Mouse (Mus musculus) stomach, embryonic 15.5 days (tissue): ENCODE measurements at regions not wholly inside any gene's neighbourhood (a gene's known extent, or its start where the extent isn't known, plus 50 kb on each side); places are given as distances from the start of the nearest gene placed in this dataset.

ENCODE experiments used
- ATAC-seq: fragments of 200-750 bp; cut with Nextera tagmentation; 2 replicates; pipeline ENCODE4 v1.8.0; 2017; ENCODE audit warnings: low read depth, moderate number of reproducible peaks, moderate TSS enrichment; ENCODE audit not compliant: insufficient read depth, low FRiP score
- H3K27ac ChIP-seq: fragments of 300-500 bp; sonication (generic); 2 replicates; pipeline ENCODE4 v1.5.1; 2015; ENCODE audit warnings: mild to moderate bottlenecking, inconsistent platforms
- H3K27me3 ChIP-seq: fragments of 300-500 bp; sonication (generic); replicated peaks from 2 replicates; pipeline ENCODE4 v1.6.1; 2015; ENCODE audit warnings: inconsistent platforms
- H3K36me3 ChIP-seq: fragments of 300-500 bp; sonication (generic); 2 replicates; pipeline ENCODE4 v1.6.1; 2015; ENCODE audit warnings: inconsistent platforms
- H3K4me1 ChIP-seq: fragments of 300-500 bp; sonication (generic); 2 replicates; pipeline ENCODE4 v1.6.1; 2015; ENCODE audit warnings: inconsistent platforms
- H3K4me2 ChIP-seq: fragments of 300-500 bp; sonication (generic); 2 replicates; pipeline ENCODE4 v1.6.1; 2015; ENCODE audit warnings: mild to moderate bottlenecking, inconsistent platforms
- H3K4me3 ChIP-seq: fragments of 300-500 bp; sonication (generic); replicated peaks from 2 replicates; pipeline ENCODE4 v1.5.1; 2015; ENCODE audit warnings: inconsistent platforms
- H3K9ac ChIP-seq: fragments of 300-500 bp; sonication (generic); 2 replicates; pipeline ENCODE4 v1.6.1; 2015; ENCODE audit warnings: inconsistent platforms
- H3K9me3 ChIP-seq: fragments of 300-500 bp; sonication (generic); 2 replicates; pipeline ENCODE4 v1.6.1; 2016; ENCODE audit warnings: inconsistent platforms
- WGBS: fragments of 180-500 bp; shearing (Covaris S2); methylation state at CpG from one replicate; pipeline ENCODE4 v1.1.7; 2015; 5-methylcytosine and 5-hydroxymethylcytosine counted together

- no peak overlapping the region for H3K9ac ChIP-seq
- H3K4me2 ChIP-seq, result no peak overlapping the region
- H3K36me3 ChIP-seq, result no peaks in the 10 kb centered on the region
- no peaks in the 10 kb centered on the region for H3K9me3 ChIP-seq
- no peak overlapping the region for H3K4me3 ChIP-seq
- no peaks in the 10 kb centered on the region for H3K27me3 ChIP-seq
- no peaks in the 10 kb centered on the region for H3K4me1 ChIP-seq
- 64% methylated on average over 10 of the region's 10 CpGs for WGBS
- no peak for ATAC-seq
- no peak overlapping the region for H3K27ac ChIP-seq
These were observed 205.3 kb downstream of the Snx10 start for GRCm38 (mm10) chr6:51728816-51729562.

- Histone ChIP-seq H3K4me1 (no peaks in the 10 kb centered on the region), H3K27me3 (no peaks in the 10 kb centered on the region), H3K4me2 (no peak overlapping the region), H3K9me3 (no peaks in the 10 kb centered on the region), H3K27ac (no peak overlapping the region), H3K9ac (no peak overlapping the region), H3K4me3 (no peak overlapping the region), H3K36me3 (no peaks in the 10 kb centered on the region)
- ATAC-seq, result no peak
- WGBS, result 68% methylated on average over 17 of the region's 17 CpGs
These were observed 207.1 kb downstream of the Snx10 start for GRCm38 (mm10) chr6:51730564-51731351.

DNA sequence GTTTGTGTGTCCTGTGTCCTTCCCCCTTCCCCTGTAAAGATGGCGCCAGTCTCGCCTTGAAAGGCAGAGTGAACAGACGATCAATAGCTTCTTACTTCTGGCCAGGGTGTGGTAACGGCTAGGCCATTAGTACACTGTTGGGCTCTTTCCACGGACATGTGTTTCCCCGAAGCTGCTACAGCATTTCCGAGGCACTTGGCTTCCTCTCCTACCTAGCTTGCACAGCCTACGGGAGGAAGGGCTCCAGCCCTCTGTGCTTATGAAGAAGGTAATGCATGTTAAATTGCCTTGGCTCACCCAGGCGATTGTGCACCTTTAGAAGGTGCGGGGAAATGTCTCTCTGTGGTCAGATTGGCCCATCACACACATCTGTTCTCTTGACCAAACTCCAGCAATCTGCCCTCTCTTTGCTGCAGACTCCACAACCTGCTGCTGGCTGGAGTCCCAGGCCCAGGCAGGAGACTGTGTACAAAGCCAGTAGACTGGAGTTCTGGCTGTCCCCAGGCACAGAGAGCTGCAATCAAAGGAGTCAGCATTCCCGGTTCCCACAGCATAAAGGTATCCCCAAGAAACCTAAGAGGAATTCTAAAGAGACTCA lies 208.7 kb downstream of the Snx10 start:
- no peak overlapping the region for H3K4me2 ChIP-seq
- 71% methylated on average over 11 of the region's 11 CpGs for WGBS
- no peak for ATAC-seq

DNA sequence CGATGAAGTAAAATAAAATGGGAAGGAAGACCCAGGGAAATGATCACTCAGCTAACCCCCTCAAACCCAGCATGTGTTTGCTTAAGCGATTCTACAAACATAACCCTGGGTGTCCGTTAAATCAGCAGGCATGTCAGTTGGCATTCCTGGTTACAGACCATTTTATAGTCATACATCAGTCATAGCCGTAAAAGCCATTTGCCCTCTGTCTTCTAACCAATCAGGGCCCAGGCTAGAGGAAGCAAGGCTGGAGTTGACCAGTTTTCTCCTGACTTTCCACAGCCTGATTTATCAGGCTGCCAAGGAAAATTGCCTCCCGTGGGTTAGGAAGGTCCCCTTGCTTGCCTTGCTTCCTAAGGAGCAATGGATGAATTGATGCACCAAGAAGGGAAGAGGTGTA lies 212.3 kb downstream of the Snx10 start:
- no peak overlapping the region for H3K27ac ChIP-seq
- ATAC-seq, result no peak
- no peaks in the 10 kb centered on the region for H3K27me3 ChIP-seq
- no peak overlapping the region for H3K4me3 ChIP-seq
- no peak overlapping the region for H3K9ac ChIP-seq
- no peaks in the 10 kb centered on the region for H3K4me1 ChIP-seq
- 71% methylated on average over 5 of the region's 5 CpGs for WGBS
- no peaks in the 10 kb centered on the region for H3K9me3 ChIP-seq
- H3K4me2 ChIP-seq, result no peak overlapping the region
- H3K36me3 ChIP-seq, result no peaks in the 10 kb centered on the region

More for the DNA sequence above, 208.7 kb downstream of the Snx10 start:
- no peaks in the 10 kb centered on the region for H3K9me3 ChIP-seq
- no peaks in the 10 kb centered on the region for H3K36me3 ChIP-seq
- no peak overlapping the region for H3K27ac ChIP-seq
- no peak overlapping the region for H3K4me3 ChIP-seq
- H3K4me1 ChIP-seq, result no peaks in the 10 kb centered on the region
- H3K27me3 ChIP-seq, result no peaks in the 10 kb centered on the region
- H3K9ac ChIP-seq, result no peak overlapping the region

- H3K9me3 ChIP-seq, result no peaks in the 10 kb centered on the region
- H3K27me3 ChIP-seq, result no peaks in the 10 kb centered on the region
These were observed 219.5 kb downstream of the Snx10 start for GRCm38 (mm10) chr6:51743105-51743660.

GRCm38 (mm10) chr6:51744607-51745006 lies 220.9 kb downstream of the Snx10 start:
- Histone ChIP-seq H3K9me3 (no peaks in the 10 kb centered on the region), H3K27me3 (no peaks in the 10 kb centered on the region), H3K9ac (no peak overlapping the region), H3K4me2 (no peak overlapping the region), H3K4me3 (no peak overlapping the region), H3K27ac (no peak overlapping the region), H3K4me1 (no peaks in the 10 kb centered on the region), H3K36me3 (no peaks in the 10 kb centered on the region)
- ATAC-seq, result no peak
- 75% methylated on average over 2 of the region's 2 CpGs for WGBS

More at GRCm38 (mm10) chr6:51743105-51743660, 219.5 kb downstream of the Snx10 start:
- Histone ChIP-seq H3K4me3 (no peak overlapping the region), H3K4me2 (no peak overlapping the region), H3K36me3 (no peaks in the 10 kb centered on the region), H3K4me1 (no peaks in the 10 kb centered on the region), H3K27ac (no peak overlapping the region), H3K9ac (no peak overlapping the region)
- 41% methylated on average over 15 of the region's 15 CpGs for WGBS
- no peak for ATAC-seq

- H3K9ac ChIP-seq, result no peak overlapping the region
- H3K27ac ChIP-seq, result no peak overlapping the region
- 40% methylated on average over 8 of the region's 8 CpGs for WGBS
- H3K36me3 ChIP-seq, result no peaks in the 10 kb centered on the region
- no peak overlapping the region for H3K4me3 ChIP-seq
- H3K9me3 ChIP-seq, result no peaks in the 10 kb centered on the region
- no peak for ATAC-seq
- H3K4me1 ChIP-seq, result no peaks in the 10 kb centered on the region
- no peaks in the 10 kb centered on the region for H3K27me3 ChIP-seq
- 0 out of 2 replicates have a peak overlapping the region, but pooled peaks have one; percentile 21 for H3K4me2 ChIP-seq
These were observed 230.6 kb downstream of the Snx10 start for GRCm38 (mm10) chr6:51754239-51754681.

DNA sequence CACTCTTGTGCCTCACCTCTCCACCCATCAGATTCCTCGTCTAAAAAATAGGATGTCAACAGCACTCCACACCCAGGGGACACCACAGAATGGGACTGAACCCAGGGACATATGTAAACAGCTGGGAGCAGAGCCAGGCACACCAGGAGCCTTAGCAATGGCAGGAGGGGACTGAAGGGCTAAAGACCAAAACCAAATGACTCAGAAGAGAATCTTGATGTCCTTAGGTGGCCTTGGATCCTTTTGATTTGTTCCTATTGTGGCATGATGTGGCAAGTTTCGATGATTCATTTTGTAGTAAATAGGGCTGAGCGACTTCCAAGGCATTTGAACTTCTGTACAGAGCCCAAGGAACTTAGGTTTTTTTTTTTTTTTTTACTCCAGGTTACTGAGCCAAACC lies 233.4 kb downstream of the Snx10 start:
- H3K9me3 ChIP-seq, result no peaks in the 10 kb centered on the region

GRCm38 (mm10) chr6:51757746-51758145 lies 234.0 kb downstream of the Snx10 start:
- Histone ChIP-seq H3K4me1 (no peaks in the 10 kb centered on the region), H3K9me3 (no peaks in the 10 kb centered on the region), H3K9ac (no peak overlapping the region), H3K27ac (no peak overlapping the region), H3K4me3 (no peak overlapping the region), H3K4me2 (no peak overlapping the region), H3K36me3 (no peaks in the 10 kb centered on the region), H3K27me3 (no peaks in the 10 kb centered on the region)
- 66% methylated on average over 4 of the region's 4 CpGs for WGBS
- ATAC-seq, result no peak

More for the DNA sequence above, 233.4 kb downstream of the Snx10 start:
- H3K27ac ChIP-seq, result no peak overlapping the region
- H3K9ac ChIP-seq, result no peak overlapping the region
- H3K27me3 ChIP-seq, result no peaks in the 10 kb centered on the region
- no peak overlapping the region for H3K4me2 ChIP-seq
- no peak for ATAC-seq
- WGBS, result 61% methylated on average over 3 of the region's 3 CpGs
- no peaks in the 10 kb centered on the region for H3K36me3 ChIP-seq
- no peak overlapping the region for H3K4me3 ChIP-seq
- no peaks in the 10 kb centered on the region for H3K4me1 ChIP-seq

DNA sequence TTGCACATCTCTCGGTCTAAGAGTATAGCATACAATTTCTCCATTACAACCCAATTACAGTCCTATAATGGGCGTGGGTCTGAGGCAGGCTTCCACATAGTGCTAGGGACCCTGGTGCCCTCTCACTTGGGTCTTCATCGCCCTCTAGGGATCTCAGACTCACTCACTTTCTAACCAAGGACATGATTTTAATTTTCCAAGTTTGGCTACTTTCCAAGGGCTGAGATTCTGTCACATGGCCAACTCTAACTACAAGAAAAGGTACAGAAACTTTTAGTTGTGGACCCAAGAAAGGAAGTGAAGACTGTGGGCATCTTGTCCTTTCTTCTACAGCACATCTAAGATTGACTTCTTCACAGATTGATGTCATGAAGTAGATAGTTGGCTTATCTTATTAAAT lies 235.1 kb downstream of the Snx10 start:
- H3K4me1 ChIP-seq, result no peaks in the 10 kb centered on the region
- 80% methylated on average over 3 of the region's 3 CpGs for WGBS
- H3K36me3 ChIP-seq, result no peaks in the 10 kb centered on the region
- no peak overlapping the region for H3K27ac ChIP-seq
- no peak for ATAC-seq
- no peak overlapping the region for H3K4me3 ChIP-seq
- no peak overlapping the region for H3K4me2 ChIP-seq
- no peak overlapping the region for H3K9ac ChIP-seq
- no peaks in the 10 kb centered on the region for H3K9me3 ChIP-seq
- no peaks in the 10 kb centered on the region for H3K27me3 ChIP-seq

DNA sequence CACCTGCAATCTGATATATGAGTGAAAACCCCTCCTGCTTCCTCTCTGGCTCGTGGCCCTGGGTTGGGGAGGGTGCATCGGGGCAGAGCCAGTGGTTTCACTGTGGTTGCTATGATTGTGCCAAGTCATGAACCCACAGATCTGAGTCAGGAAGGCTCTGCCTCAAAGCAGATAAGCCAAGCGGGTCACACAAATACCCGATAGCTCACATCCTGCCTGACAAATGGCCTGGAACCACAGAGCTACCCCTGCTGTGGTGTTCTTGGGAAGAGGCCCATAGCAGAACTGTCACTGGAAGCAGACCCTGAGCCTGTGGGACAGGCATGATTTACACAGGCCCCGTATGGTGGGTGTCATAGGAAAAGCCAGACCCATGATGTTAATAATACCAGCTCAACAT lies 236.7 kb downstream of the Snx10 start:
- Histone ChIP-seq H3K4me1 (no peaks in the 10 kb centered on the region), H3K36me3 (no peaks in the 10 kb centered on the region), H3K27me3 (0 out of 2 replicates have a peak, but pooled peaks cover 4% of the 10 kb centered on the region), H3K4me3 (no peak overlapping the region), H3K4me2 (no peak overlapping the region), H3K9ac (no peak overlapping the region), H3K27ac (no peak overlapping the region), H3K9me3 (no peaks in the 10 kb centered on the region)
- 63% methylated on average over 5 of the region's 5 CpGs for WGBS
- ATAC-seq, result no peak

DNA sequence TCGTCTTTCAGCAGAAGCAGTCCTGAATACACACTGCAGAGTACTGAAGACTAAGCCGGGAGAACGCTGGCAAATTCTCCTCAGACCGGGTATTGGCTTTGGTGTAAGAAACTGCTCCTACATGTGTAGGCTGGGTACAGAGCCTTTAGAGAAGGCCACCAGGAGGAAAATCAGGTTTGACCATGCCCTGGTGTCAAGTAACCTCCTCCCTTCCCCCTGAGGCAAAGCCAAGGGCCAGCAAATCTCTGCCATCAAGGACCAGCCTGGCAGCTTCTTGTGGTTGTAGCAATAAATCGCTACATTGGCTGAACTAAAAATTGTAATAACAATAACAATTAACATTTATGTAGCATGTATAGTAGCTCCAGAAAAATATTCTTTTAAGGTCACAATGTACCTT lies 237.8 kb downstream of the Snx10 start:
- 0 out of 2 replicates have a peak, but pooled peaks cover 4% of the 10 kb centered on the region for H3K27me3 ChIP-seq
- 64% methylated on average over 5 of the region's 5 CpGs for WGBS

More for the DNA sequence above, 237.8 kb downstream of the Snx10 start:
- H3K4me1 ChIP-seq, result no peaks in the 10 kb centered on the region
- H3K9ac ChIP-seq, result no peak overlapping the region
- no peak overlapping the region for H3K4me2 ChIP-seq
- no peaks in the 10 kb centered on the region for H3K36me3 ChIP-seq
- no peak overlapping the region for H3K4me3 ChIP-seq
- no peak for ATAC-seq
- no peak overlapping the region for H3K27ac ChIP-seq
- no peaks in the 10 kb centered on the region for H3K9me3 ChIP-seq
